Mouse (Mus musculus) heart, adult 2 months (tissue): ENCODE results near the gene Mrpl30. TPM values are rescaled to one million over a fixed set of nuclear protein-coding genes. Genes with fewer than 3 reads are reported as not detected.

Experiments used
- DNase-seq, 2 experiments: peaks; one replicate each; pipeline ENCODE4 v3.0.0; 2021
- H3K27ac ChIP-seq: fragments of 200-600 bp; 2 replicates; pipeline ENCODE4 v1.8.1; 2022
- H3K27me3 ChIP-seq: fragments of 200-500 bp; 2 replicates; pipeline ENCODE4 v1.6.1; 2012; ENCODE audit warnings: mild to moderate bottlenecking, low read length, inconsistent platforms, mixed read lengths; ENCODE audit not compliant: control insufficient read depth, insufficient read depth
- H3K36me3 ChIP-seq: fragments of 200-500 bp; 2 replicates; pipeline ENCODE4 v1.6.1; 2012; ENCODE audit warnings: low read length, inconsistent platforms; ENCODE audit not compliant: control insufficient read depth, insufficient read depth
- H3K4me1 ChIP-seq: fragments of 200-500 bp; 2 replicates; pipeline ENCODE4 v1.6.1; 2011; ENCODE audit warnings: low read length; ENCODE audit not compliant: control insufficient read depth, insufficient read depth
- H3K4me3 ChIP-seq: fragments of 200-600 bp; 2 replicates; pipeline ENCODE4 v1.8.1; 2022
- H3K79me2 ChIP-seq: fragments of 200-500 bp; replicated peaks from 2 replicates; pipeline ENCODE4 v1.6.1; 2012; ENCODE audit warnings: mild to moderate bottlenecking, inconsistent platforms, low read length, moderate library complexity, mixed read lengths; ENCODE audit not compliant: control insufficient read depth, insufficient read depth
- H3K9ac ChIP-seq: fragments of 200-500 bp; 2 replicates; pipeline ENCODE4 v1.6.1; 2012; ENCODE audit warnings: low read depth, mild to moderate bottlenecking, control low read depth, inconsistent platforms, low read length, mixed read lengths
- CTCF ChIP-seq: fragments of 200-600 bp; IDR thresholded peaks from 2 replicates; pipeline ENCODE4 v1.8.1; 2022; ENCODE audit warnings: antibody characterized with exemption, mild to moderate bottlenecking, moderate library complexity
- EP300 ChIP-seq: fragments of 200-500 bp; IDR thresholded peaks from 2 replicates; pipeline ENCODE4 v1.6.1; 2011; ENCODE audit warnings: low read depth, low read length, control low read depth; ENCODE audit not compliant: insufficient read depth
- POLR2A ChIP-seq: fragments of 200-500 bp; IDR thresholded peaks from 2 replicates; pipeline ENCODE4 v1.6.1; 2011; ENCODE audit warnings: mild to moderate bottlenecking, low read depth, low read length, control low read depth; ENCODE audit not compliant: insufficient read depth
- WGBS: fragments of 180-500 bp; shearing (Covaris S2); methylation state at CpG from one replicate; pipeline ENCODE4 v1.1.7; 2018; 5-methylcytosine and 5-hydroxymethylcytosine counted together
- intact Hi-C: fragments of 180-260 bp; cut with DNase I; formaldehyde crosslinking; loops from one replicate; pipeline ENCODE4 v1.15.1; 2025
- polyA plus RNA-seq: library from polyadenylated mRNA; depleted of rRNA; stranded (reverse); fragments of >200 nt; gene quantifications from 2 replicates; pipeline ENCODE4 v1.2.3, GENCODE M21; 2012
- total RNA-seq, 2 experiments: library from RNA; stranded (reverse); gene quantifications; 2 replicates each; pipeline ENCODE4 v1.2.3; 2021

Gene Mrpl30
- total and polyA plus RNA-seq, 3 experiments, result 130 to 447 (median 374) TPM

DNA sequence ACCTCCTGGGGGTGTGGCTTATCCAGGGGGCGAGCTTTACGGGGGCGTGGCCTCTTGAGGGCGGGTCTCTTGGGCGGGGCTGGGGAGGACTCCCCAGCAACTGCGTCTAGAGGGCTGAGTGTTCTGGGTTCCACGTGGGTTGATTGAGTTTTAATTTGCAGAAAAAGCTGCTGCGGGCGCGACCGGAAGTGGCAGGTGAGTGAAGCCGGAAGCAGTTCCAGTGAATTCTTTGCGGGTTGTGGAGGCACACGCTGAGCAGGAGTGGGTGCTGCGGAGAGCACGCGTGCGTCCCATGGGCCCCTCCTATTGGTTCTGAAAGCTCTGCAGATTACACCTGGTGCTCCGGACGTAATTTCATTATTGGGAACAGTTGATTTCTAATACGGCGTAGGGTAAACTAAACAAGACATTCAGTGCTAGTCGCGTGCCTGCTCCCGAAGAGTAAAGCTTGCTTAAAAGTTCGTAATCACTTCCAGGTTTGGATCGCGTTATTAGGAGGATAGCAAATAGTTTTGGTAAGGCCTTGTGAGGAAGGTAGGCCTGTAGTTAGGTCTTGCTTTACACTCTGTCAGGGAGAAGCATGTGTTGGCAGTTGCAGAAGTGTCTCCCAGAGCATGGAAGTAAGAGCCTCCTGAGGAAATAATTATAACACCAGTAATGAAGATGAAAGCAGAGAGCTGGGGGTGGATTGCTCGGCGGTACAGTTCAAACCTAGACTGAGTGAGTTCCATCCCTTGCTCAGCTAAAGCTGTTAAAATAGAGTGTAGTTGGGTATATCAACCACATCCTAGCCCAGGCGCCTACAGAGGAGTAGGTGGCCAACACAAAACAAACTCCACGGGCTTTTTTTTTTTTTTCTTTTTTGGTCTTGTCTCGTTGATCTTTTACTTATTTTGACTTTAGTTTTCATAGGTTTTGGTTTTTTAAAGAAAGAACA is 17.9 kb upstream of the Mrpl30 start:
- intact Hi-C loops, result loop anchor here (2.0 to 10.0 kb wide), 2 partner anchors 18 to 448 kb away; partner anchors contain the start of genes Mitd1 and Mrpl30
- TF ChIP-seq CTCF (0 out of 2 replicates have a peak, but pooled peaks have one; percentile 1), EP300 (no peak)
- no peaks in the 10 kb centered on the region for H3K36me3 ChIP-seq
- no peaks in the 10 kb centered on the region for H3K27me3 ChIP-seq
- peak overlapping the region; percentile 52 for H3K9ac ChIP-seq
- 5% methylated on average over 33 of the region's 33 CpGs for WGBS
- no peaks in the 10 kb centered on the region for H3K79me2 ChIP-seq
- H3K4me3 ChIP-seq, result peak overlapping the region; percentile 63
- H3K27ac ChIP-seq, result peak overlapping the region; percentile 63
- peak; percentile 80 to 83 for DNase-seq
- H3K4me1 ChIP-seq, result peaks cover 2% of the 10 kb centered on the region

DNA sequence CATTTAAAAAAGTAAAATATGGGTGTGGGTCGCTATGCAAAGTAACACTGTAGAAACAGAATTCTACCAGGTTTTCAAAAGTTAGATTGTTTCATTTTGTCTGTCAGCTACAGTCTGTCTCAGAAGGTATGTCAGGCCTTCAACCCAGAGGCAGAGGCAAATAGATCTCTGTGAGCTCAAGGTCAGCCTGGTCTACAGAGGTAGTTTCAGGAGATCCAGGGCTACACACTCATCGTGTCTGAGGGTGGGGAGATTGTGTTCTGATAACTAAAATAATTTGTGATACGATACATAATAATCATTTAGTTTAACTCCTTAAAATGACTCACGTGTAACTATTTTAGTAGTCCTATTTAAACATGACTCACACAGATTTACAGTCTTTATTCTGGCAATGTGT is 17.1 kb upstream of the Mrpl30 start:
- Histone ChIP-seq H3K27me3 (no peaks in the 10 kb centered on the region), H3K4me3 (no peak overlapping the region), H3K79me2 (no peaks in the 10 kb centered on the region), H3K9ac (no peak overlapping the region), H3K36me3 (no peaks in the 10 kb centered on the region), H3K4me1 (peaks cover 2% of the 10 kb centered on the region), H3K27ac (no peak overlapping the region)
- intact Hi-C loops, result loop anchor here (2.0 to 10.0 kb wide), 2 partner anchors 18 to 448 kb away; partner anchors contain the start of genes Mitd1 and Mrpl30
- TF ChIP-seq CTCF (no peak), EP300 (no peak), POLR2A (no peak)
- no peak for DNase-seq
- 80% methylated on average over 4 of the region's 4 CpGs for WGBS

DNA sequence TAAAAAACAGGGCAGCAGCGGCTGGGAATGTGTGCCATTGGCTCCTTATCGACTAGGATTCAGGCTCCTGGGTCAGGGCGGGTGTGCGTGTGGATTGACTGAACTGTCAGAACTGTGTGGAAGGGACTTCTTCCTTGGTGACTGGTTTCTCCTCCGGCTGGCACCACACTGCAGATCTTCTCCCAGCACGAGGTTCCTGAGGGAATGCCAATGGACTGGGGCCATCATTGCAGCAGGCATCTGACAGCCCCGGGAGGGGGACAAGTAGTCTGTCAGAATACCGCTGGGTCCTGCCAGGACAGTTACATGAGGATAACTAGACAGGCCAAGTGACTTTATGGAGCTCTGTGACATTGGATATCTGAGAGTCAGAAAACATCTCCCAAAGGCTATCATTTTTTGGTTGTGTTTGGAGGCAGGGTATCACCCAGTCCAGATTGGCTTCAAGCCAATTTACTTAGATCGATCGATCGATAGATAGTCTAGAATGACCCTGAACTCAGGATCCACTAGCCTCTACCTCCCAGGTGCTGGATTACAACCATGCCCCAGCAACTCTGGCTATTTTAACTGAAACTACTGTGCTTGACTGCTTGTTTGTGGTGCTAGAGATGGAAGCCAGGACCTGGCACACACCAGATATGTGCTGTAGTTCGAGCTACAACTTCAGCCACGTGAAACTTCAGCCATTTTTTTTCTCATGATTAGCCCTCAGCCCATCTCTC is 12.4 kb upstream of the Mrpl30 start:
- intact Hi-C loops, result loop anchor here (10.0 kb wide), 1 partner anchor 453 kb away; no protein-coding TSS in a partner anchor
- Histone ChIP-seq H3K79me2 (no peaks in the 10 kb centered on the region; the same call in 1 of the 2 replicates), H3K27me3 (no peaks in the 10 kb centered on the region), H3K36me3 (no peaks in the 10 kb centered on the region; the same call in 1 of the 2 replicates), H3K4me3 (no peak overlapping the region), H3K9ac (no peak overlapping the region), H3K4me1 (no peaks in the 10 kb centered on the region), H3K27ac (no peak overlapping the region)
- no peak for TF ChIP-seq EP300
- TF ChIP-seq CTCF, result no peak
- TF ChIP-seq POLR2A, result no peak
- 82% methylated on average over 13 of the region's 13 CpGs for WGBS
- peak in 1 of 2 experiments; percentile 22 for DNase-seq

DNA sequence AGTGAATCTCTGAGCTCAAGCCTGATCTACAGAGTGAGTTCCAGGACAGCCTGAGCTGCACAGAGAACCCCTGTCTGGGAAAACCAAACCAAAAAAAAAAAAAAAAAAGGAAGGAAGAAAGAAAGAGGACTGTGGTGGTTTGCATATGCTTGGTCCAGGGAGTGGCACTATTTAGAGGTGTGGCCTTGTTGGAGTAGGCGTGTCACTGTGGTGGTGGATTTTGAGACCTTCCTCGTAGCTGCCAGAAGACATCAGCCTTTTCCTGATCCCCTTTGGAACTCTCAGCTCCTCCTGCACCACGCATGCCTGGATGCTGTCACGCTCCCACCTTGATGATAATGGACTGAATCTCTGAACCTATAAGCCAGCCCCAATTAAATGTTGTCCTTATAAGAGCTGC is 6.9 kb upstream of the Mrpl30 start:
- Histone ChIP-seq H3K79me2 (no peaks in the 10 kb centered on the region; the same call in 1 of the 2 replicates), H3K36me3 (no peaks in the 10 kb centered on the region; the same call in 1 of the 2 replicates), H3K4me3 (no peak overlapping the region), H3K4me1 (no peaks in the 10 kb centered on the region), H3K9ac (no peak overlapping the region), H3K27me3 (no peaks in the 10 kb centered on the region), H3K27ac (no peak overlapping the region)
- intact Hi-C loops, result no loop called here
- 90% methylated on average over 4 of the region's 4 CpGs for WGBS
- no peak for DNase-seq
- TF ChIP-seq POLR2A (no peak), EP300 (no peak)

DNA sequence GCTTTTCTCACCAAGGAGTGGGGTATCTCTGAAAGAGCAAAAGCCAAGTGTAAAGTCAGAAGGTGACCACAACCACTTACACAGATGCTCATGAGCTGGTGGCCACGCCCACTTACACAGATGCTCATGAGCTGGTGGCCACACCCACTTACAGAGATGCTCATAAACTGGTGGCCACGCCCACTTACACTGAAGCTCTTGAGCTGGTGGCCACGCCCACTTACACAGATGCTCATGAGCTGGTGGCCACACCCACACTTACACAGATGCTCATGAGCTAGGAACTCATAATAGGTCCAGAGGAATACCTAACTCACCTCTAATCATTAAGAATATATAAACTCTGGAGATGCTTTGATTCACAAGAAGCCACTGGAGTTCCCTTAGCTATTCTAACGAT is 5.8 kb upstream of the Mrpl30 start:
- no peaks in the 10 kb centered on the region for H3K27me3 ChIP-seq
- peaks cover 3% of the 10 kb centered on the region; the same call in 1 of the 2 replicates for H3K4me1 ChIP-seq
- TF ChIP-seq CTCF (no peak), EP300 (no peak), POLR2A (no peak)
- H3K79me2 ChIP-seq, result peaks cover 4% of the 10 kb centered on the region; the same call in 1 of the 2 replicates
- DNase-seq, result no peak
- H3K9ac ChIP-seq, result no peak overlapping the region
- peaks cover 2% of the 10 kb centered on the region for H3K36me3 ChIP-seq
- intact Hi-C loops, result no loop called here
- no peak overlapping the region for H3K27ac ChIP-seq
- WGBS, result 76% methylated on average over 4 of the region's 4 CpGs
- no peak overlapping the region for H3K4me3 ChIP-seq

DNA sequence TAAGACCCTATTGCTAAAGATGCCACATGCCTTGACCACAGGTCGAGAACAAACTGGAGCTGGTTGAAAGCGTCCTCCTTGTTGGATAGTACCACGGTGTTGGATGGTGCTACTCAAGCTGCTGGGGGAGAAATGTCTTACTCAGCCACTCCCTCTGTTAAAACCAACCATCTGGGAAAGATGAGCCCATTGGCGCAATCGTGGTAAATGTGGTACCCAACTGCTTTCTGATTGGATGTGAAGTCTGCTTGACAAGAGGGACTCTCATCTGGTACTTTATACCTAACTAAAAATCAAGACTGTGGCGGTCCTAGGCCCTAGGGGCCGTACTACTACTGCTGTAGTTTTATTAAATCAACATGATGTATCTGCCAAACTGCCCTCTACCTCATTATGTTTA is 1.1 kb upstream of the Mrpl30 start:
- peak overlapping the region; percentile 88 for H3K9ac ChIP-seq
- H3K4me1 ChIP-seq, result peaks cover 7% of the 10 kb centered on the region
- H3K27ac ChIP-seq, result no peak overlapping the region
- H3K79me2 ChIP-seq, result peaks cover 10% of the 10 kb centered on the region; the same call in 1 of the 2 replicates
- H3K27me3 ChIP-seq, result no peaks in the 10 kb centered on the region
- H3K4me3 ChIP-seq, result peak overlapping the region; percentile 70
- TF ChIP-seq EP300, result no peak
- no peak for TF ChIP-seq CTCF
- TF ChIP-seq POLR2A, result no peak
- intact Hi-C loops, result no loop called here
- H3K36me3 ChIP-seq, result peaks cover 6% of the 10 kb centered on the region
- 81% methylated on average over 7 of the region's 7 CpGs for WGBS
- DNase-seq, result no peak
